Mouse (Mus musculus): ENCODE measurements around the gene Dyrk3.

GRCm38 (mm10) chr1:131141449-131141848, 3.3 kb upstream of the Dyrk3 start:
- TF ChIP-seq CTCF (IDR thresholded peaks at IDR 0.05; ENCODE audit: insufficient read depth, low read depth, low read length) (no peak), POLR2A (IDR thresholded peaks at IDR 0.05; ENCODE audit: insufficient read depth, low read depth, low read length) (no peak)
